Mouse (Mus musculus) thymus, postnatal 14 days (tissue): Measurements from ENCODE around the gene Gm5269.

Source experiments
- DNase-seq: peaks from one replicate; pipeline ENCODE4 v3.0.0; 2021

Gm5269 gene

DNA sequence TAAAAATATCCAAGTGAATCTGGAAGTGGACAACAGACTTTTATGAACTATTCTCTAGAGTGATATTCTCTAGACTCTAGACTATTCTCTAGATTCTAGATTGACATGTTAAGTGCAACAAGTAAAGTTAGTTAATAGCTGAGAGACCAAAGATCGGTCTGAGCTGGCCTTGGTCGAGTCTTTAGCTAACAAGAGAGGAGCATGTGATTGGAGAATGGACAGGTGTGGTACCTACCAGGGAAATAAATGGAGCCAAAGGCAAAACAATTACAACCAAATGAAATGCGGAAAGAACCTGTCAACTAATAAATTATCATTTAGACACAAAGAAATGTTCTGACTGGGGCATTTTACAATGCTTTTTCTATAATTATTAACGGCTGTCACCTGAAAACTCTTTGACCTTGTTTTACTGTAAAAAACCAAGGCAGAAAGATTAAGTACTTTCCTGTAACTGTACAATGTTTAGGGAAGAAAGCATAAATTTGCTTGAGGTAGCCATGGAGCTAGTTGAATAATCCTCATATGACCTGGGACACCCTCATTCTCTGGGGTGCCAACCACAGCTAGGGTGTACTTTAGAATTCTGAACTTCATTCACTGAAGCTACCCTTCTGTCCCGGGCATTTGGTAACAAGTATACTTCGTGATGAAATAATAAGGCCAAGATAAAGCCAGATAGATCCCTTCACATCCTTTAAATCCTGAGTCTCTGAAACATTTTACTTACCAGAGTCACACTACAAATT lies 13.4 kb downstream of the Gm5269 start:
- no peak for DNase-seq

DNA sequence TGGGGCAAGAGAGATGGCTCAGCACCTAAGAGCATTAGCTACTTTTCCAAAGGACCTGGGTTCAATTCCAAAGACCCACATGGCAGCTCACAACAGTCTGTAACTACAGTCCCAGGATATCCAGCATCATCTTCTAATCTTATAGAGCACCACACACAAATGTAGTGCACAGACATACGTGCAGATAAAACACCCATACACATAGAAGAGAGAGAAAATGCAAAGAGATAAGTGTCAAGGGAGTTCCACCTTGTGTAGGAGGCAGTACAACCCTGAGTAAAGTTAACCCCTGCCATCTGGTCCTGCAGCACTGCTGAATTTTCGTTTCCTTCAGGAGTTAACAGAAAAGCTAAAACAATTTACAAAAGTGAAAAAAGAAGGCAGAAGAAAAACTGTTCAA lies 14.4 kb downstream of the Gm5269 start:
- DNase-seq: no peak

DNA sequence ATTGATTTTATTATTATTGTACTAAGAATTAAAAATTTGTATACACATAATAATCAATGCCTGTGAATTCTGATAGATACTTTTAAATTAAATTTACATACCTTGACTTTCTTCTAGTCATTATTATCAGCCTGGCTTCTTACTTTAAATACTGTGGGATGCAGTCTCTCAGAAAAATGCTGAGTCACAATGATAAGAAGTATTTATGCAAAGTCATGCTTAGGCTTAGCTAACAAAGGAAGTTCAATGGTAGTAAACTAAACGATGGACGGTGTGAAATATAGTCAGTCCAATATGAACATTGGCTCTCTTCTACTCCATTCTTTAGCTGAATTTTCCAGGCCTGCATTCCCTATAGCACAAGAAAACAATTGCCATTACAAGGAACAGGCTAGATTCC lies 16.8 kb downstream of the Gm5269 start:
- DNase-seq: no peak

DNA sequence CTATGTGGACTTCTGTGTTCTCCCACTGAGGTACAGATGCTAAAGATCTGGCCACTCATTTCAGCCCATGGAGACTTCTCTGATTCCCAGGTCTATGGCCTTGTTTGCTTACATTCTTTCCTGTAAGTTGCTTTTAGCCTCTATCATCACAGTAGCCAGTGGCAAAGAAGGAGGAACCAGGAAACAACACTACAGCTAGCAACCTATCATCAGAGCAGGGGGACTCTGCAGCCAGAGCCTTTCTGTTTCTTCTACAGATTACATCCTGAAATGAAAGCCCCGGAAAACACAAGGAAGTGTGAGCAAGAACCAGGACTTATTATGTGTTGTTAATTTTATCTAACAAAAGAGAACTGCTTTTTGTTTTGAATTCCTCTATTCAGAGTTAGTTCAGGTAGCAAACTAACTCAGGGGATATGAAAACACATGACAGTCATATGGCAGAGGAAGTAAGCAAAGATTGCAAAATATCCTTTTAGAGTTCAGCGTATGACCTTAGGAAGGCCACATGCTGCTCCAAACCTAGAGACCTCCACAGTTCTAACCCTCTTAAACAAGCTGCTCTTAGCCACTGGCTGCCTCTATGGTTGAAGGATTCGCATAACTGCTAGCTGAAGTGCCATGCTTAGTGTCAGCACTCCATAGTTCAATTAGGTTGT lies 21.5 kb downstream of the Gm5269 start:
- DNase-seq: no peak

DNA sequence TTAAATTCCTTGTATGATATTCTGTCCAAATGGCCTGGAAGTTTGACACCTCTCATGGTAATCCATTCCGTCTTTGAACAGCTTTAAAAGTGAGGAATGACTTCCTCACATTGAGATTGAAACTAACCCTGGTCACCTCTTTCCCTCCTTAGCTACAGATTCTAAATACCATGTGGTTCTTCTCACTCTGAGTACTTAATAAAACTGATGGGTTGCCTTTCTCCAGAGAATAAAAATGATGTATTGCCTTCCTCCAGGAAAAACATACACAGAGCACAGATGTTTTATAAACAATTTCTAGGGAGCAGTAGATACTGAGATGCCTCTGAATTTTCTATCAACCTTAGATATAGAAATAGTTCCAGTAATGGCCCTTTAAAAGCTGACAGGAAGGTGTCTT lies 22.0 kb downstream of the Gm5269 start:
- DNase-seq: no peak

DNA sequence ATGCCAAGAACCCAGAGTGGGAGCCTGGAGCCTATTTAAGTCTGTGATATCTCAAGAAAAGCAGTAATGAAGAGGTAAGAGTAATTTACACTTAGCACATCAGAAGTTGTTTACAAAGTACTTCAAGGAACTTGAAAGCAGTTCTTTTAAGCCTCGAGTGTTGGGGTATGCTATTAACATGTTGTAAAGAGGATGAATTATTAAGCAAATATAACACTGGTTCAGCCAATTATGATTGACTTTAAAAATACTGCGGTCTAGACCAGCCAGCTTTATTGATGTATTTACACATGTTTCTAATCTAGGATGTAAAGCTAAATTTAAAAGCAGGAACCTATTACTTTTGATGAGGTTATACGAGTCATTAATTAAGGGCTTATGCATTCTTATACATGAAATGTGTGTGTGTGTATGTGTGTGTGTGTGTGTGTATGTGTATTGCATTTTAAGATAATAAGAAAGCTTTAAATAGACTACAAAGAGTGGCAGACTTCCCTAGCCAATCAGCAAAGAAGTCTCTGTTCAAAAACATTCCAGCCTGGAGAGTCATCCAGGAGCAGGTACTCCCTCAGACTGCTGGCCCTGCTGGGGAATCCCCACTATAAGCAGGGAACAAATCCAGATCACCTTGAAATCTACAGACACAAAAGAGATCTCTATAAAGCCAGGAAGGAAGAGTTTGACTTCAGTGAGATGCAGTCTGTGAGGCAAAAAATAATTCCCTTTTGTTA lies 23.6 kb downstream of the Gm5269 start:
- no peak for DNase-seq

DNA sequence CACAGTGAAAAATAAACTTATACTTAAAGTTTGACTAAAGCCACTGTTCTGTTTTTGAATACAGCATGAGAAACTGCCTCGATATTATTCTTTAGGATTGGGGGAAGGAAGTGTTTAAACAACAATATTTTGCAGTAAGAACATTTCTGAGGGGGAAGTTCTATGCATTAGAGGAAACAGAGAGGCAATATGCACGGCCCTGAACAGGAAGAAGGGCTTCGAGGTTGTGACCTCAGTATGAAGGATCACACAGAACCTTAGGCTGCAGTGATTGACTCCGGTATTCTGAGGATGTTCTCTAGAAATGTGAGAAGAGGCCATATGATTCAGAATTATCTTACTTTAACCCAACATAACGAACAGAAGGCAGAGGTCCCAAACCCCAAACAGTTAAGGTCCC lies 24.3 kb downstream of the Gm5269 start:
- no peak for DNase-seq

DNA sequence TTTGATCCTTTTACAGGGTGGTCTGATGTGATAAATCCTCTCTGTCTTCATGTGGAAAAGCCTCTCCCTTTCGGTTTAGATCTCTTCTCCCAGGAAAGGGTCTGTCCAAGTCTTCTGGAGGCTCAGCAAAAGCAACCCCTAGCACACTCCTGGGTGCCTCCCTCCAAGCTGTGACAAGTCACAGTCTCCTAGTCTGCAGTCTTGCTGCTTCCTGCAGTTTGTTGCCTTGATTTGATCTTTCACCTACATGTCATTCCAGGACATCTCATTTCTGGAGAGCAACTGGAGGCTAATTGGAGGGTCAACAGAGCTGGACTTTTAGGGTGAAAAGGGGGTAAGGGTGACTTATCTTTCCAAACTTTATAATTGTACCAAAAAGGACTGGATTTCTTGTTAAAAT lies 24.8 kb downstream of the Gm5269 start:
- no peak for DNase-seq

DNA sequence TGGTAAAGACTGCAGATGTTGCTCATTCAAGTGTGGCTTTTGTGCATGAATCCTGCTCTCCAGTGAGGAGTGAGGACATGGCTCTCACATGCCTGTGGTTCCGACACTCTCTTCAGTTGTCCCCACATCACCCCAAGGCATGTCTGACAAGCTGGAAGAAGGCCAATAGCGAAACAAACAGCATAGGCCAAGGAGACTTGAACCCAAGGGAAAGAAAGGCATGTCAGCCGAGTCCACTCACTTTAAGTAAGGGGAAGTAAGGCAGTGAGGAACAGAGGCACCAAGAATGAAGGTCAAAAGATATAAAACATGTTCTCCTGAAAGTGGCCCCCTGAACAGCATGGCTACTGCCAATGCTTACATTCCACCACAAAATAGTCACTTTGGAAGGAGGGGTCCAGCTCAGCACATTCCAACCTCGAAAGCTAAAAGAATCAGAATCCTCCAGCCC lies 25.5 kb downstream of the Gm5269 start:
- DNase-seq: no peak

DNA sequence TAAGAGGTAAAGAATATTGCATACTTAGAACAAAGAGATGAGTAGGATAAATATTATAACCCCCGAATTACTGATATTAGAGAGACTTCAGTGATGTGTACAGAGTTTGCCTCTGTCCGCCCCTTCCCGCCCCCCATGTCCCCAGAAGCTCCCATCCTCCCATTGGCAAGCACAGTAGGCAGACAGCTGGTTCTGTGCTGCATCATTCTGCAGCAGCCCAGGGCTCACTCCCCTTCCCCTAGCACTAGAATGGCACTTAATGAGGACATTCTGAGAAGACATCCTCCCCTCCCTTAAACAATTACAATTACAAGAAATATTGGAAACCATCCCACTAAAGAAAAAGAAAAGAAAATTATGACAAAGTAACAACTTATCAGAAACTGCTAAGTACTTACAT lies 26.4 kb downstream of the Gm5269 start:
- DNase-seq: no peak

DNA sequence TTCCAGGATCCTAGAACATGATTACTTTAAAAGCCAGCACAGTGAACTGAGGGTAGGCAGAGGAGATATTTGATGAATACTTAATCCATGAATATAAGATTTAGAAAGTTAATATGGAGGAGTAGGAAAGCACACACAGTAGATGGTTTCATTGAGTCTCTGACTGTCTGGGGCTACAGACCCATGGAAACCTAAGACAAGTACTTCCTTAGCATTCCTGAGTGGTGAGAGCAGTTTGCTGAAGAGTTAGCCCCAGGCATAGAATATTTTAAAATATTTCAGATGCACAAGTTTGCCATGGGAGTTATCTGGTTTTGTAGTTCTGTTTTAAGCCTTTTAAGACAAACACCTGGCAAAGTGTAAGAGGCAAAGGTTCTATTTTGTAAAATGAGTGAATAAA lies 28.9 kb downstream of the Gm5269 start:
- DNase-seq: no peak

DNA sequence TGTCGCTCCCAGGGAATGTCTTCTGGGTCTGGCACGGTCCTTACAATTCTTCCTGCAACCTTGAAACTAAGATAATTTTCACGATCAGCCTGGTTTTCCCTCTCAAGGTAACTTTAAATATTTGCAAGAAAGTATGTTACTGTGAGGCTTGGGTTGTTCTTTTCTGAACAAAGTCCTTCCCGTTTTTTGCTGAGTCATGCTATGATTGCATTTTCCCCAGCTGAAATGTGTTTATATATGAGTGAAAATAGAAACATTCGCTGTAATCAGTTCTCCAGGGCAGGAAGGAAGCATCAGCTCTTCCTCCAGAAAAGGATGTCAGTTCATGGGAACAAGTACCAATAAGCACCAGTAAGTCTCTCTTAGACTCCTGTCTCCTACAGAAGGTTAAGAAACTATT lies 29.7 kb downstream of the Gm5269 start:
- DNase-seq: no peak

DNA sequence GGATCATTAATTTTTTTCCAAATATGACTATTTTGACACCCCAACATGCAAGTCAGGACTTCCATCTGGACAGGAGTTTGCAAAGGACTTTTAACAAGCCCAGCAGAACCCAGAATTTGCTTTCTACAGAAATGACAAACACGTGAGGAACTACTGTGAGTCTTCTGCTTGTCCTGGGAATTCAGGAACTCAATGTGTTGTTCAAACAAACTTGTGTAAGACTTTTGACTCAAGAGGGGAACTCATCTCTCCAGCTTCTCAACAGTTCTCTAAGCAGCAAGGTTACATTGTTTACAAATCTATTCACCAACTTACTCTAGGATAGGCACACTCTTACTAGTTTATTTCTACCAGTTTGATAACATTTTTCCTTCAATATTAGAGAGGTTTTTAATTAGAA lies 32.0 kb downstream of the Gm5269 start:
- no peak for DNase-seq

DNA sequence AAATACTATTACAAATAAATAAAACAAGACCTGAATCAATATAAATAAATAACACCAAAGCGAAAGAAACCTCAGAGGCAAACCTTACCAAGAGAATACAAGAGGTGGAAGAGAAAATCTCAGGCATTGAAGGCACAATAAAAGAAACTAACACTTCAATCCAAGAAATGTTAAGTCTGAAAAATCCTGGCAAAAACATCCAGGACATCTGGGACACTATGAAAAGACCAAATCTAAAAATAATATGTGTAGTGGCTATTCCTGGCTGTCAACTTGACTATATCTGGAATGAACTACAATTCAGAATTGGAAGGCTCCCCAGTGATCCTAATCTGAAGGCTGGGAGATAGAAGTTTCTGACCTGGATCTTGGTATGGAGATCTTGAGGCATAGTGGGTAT lies 44.6 kb downstream of the Gm5269 start:
- DNase-seq: no peak
